Mouse (Mus musculus) spleen, adult 2 months (tissue): ENCODE data around the gene Pdzd3. TPM values are rescaled to one million over a fixed set of nuclear protein-coding genes. Genes with fewer than 3 reads are reported as not detected.

Source experiments
- DNase-seq, 2 experiments: peaks; one replicate each; pipeline versions ENCODE4 v3.0.0 to v3.0.0-alpha.2; 2012 to 2021; ENCODE audit warnings: low spot score in 2 of 2, low read depth in 1 of 2
- H3K27ac ChIP-seq: fragments of 200-500 bp; 2 replicates; pipeline ENCODE4 v1.5.1; 2012; ENCODE audit warnings: low read length, inconsistent platforms; ENCODE audit not compliant: insufficient read depth
- H3K27me3 ChIP-seq: fragments of 200-500 bp; 2 replicates; pipeline ENCODE4 v1.6.1; 2012; ENCODE audit warnings: mild to moderate bottlenecking, moderate library complexity, low read length, inconsistent platforms; ENCODE audit not compliant: control insufficient read depth, insufficient read depth
- H3K36me3 ChIP-seq: fragments of 200-500 bp; 2 replicates; pipeline ENCODE4 v1.6.1; 2012; ENCODE audit warnings: mild to moderate bottlenecking, low read length, inconsistent platforms; ENCODE audit not compliant: control insufficient read depth, insufficient read depth
- H3K4me1 ChIP-seq: fragments of 200-500 bp; 2 replicates; pipeline ENCODE4 v1.6.1; 2011; ENCODE audit warnings: inconsistent platforms; ENCODE audit not compliant: control insufficient read depth, insufficient read depth, insufficient read length
- H3K4me3 ChIP-seq: fragments of 200-500 bp; 2 replicates; pipeline ENCODE4 v1.5.1; 2011; ENCODE audit warnings: mild to moderate bottlenecking, inconsistent platforms; ENCODE audit not compliant: insufficient read depth, insufficient read length; ENCODE audit errors: extremely low read depth
- CTCF ChIP-seq: fragments of 200-500 bp; IDR thresholded peaks from 2 replicates; pipeline ENCODE4 v1.5.1; 2011; ENCODE audit warnings: mild to moderate bottlenecking, inconsistent platforms; ENCODE audit not compliant: insufficient read depth, insufficient read length, insufficient replicate concordance; ENCODE audit errors: extremely low read depth
- POLR2A ChIP-seq: fragments of 200-500 bp; IDR thresholded peaks from 2 replicates; pipeline ENCODE4 v1.6.1; 2011; ENCODE audit warnings: low read depth, low read length, inconsistent platforms
- WGBS: fragments of 180-500 bp; shearing (Covaris S2); methylation state at CpG from one replicate; pipeline ENCODE4 v1.1.7; 2018; 5-methylcytosine and 5-hydroxymethylcytosine counted together
- polyA plus RNA-seq: library from polyadenylated mRNA; depleted of rRNA; stranded (reverse); fragments of >200 nt; gene quantifications from 2 replicates; pipeline ENCODE4 v1.2.3, GENCODE M21; 2012; rRNA removed

Gene Pdzd3
- polyA plus RNA-seq, 1 experiment, result 0.07 TPM

- 93% methylated on average over 4 of the region's 4 CpGs for WGBS
- no peak overlapping the region for H3K27ac ChIP-seq
- no peaks in the 10 kb centered on the region for H3K36me3 ChIP-seq
- H3K4me3 ChIP-seq, result no peak overlapping the region
- peaks cover 2% of the 10 kb centered on the region; the same call in 1 of the 2 replicates for H3K4me1 ChIP-seq
- no peak for DNase-seq
- H3K27me3 ChIP-seq, result no peaks in the 10 kb centered on the region
- no peak for TF ChIP-seq POLR2A
- no peak for TF ChIP-seq CTCF
Observed at GRCm38 (mm10) chr9:44212406-44212805, 38.9 kb downstream of the Pdzd3 start.

GRCm38 (mm10) chr9:44209416-44209815, 41.9 kb downstream of the Pdzd3 start:
- no peak for DNase-seq
- TF ChIP-seq POLR2A (no peak), CTCF (no peak)

GRCm38 (mm10) chr9:44207840-44208239, 43.4 kb downstream of the Pdzd3 start:
- Histone ChIP-seq H3K4me1 (no peaks in the 10 kb centered on the region), H3K27me3 (no peaks in the 10 kb centered on the region), H3K36me3 (no peaks in the 10 kb centered on the region; the same call in 1 of the 2 replicates), H3K27ac (no peak overlapping the region), H3K4me3 (no peak overlapping the region)
- no peak for DNase-seq
- TF ChIP-seq CTCF (no peak), POLR2A (no peak)
- 92% methylated on average over 2 of the region's 2 CpGs for WGBS

More at GRCm38 (mm10) chr9:44209416-44209815, 41.9 kb downstream of the Pdzd3 start:
- Histone ChIP-seq H3K4me1 (peaks cover 2% of the 10 kb centered on the region; the same call in 1 of the 2 replicates), H3K27me3 (no peaks in the 10 kb centered on the region), H3K27ac (no peak overlapping the region), H3K4me3 (no peak overlapping the region), H3K36me3 (no peaks in the 10 kb centered on the region; the same call in 1 of the 2 replicates)
- WGBS, result 89% methylated on average over 4 of the region's 4 CpGs

GRCm38 (mm10) chr9:44200458-44200857, 50.8 kb downstream of the Pdzd3 start:
- WGBS, result 42% methylated on average over 3 of the region's 3 CpGs
- no peak for DNase-seq
- Histone ChIP-seq H3K36me3 (peaks cover 19% of the 10 kb centered on the region), H3K4me3 (no peak overlapping the region), H3K27me3 (no peaks in the 10 kb centered on the region), H3K4me1 (peaks cover 8% of the 10 kb centered on the region), H3K27ac (no peak overlapping the region)
- TF ChIP-seq POLR2A (no peak), CTCF (no peak)

- Histone ChIP-seq H3K4me3 (no peak overlapping the region), H3K27me3 (no peaks in the 10 kb centered on the region), H3K36me3 (peaks cover 19% of the 10 kb centered on the region), H3K4me1 (peaks cover 13% of the 10 kb centered on the region), H3K27ac (no peak overlapping the region)
- TF ChIP-seq CTCF, result no peak
- no peak for TF ChIP-seq POLR2A
- no peak for DNase-seq
Observed at GRCm38 (mm10) chr9:44199580-44199979, 51.7 kb downstream of the Pdzd3 start.

GRCm38 (mm10) chr9:44199166-44199565, 52.1 kb downstream of the Pdzd3 start:
- no peak for TF ChIP-seq POLR2A
- no peak for TF ChIP-seq CTCF
- Histone ChIP-seq H3K27me3 (no peaks in the 10 kb centered on the region), H3K4me3 (no peak overlapping the region), H3K36me3 (peaks cover 19% of the 10 kb centered on the region), H3K27ac (no peak overlapping the region), H3K4me1 (peaks cover 13% of the 10 kb centered on the region)
- WGBS, result 91% methylated on average over 3 of the region's 3 CpGs
- no peak for DNase-seq

Other genes starting within 250 kb of the Pdzd3 start
- 197 and 206 TPM in 2 replicates for gene Thy1, start 208.1 kb downstream of the Pdzd3 start, polyA plus RNA-seq
- gene Usp2, start 184.4 kb downstream of the Pdzd3 start, polyA plus RNA-seq, result 0.65 and 0.69 TPM in 2 replicates
- gene Mfrp, start 149.7 kb downstream of the Pdzd3 start, polyA plus RNA-seq, result 0.02 and 0.06 TPM in 2 replicates
- 6.7 and 8.2 TPM in 2 replicates for gene C1qtnf5, start 144.2 kb downstream of the Pdzd3 start, polyA plus RNA-seq
- 0.05 TPM in 1 of 2 replicates, not detected in the other for gene Gm49380, start 138.0 kb downstream of the Pdzd3 start, polyA plus RNA-seq
- 21.3 and 27.1 TPM in 2 replicates for gene Rnf26, start 138.0 kb downstream of the Pdzd3 start, polyA plus RNA-seq
- gene Mcam, start 117.0 kb downstream of the Pdzd3 start, polyA plus RNA-seq, result 12.7 and 13.9 TPM in 2 replicates
- 16.1 and 20.3 TPM in 2 replicates for gene Cbl, start 17.4 kb downstream of the Pdzd3 start, polyA plus RNA-seq
- gene Ccdc153, start 10.8 kb downstream of the Pdzd3 start, polyA plus RNA-seq, result not detected in 2 replicates
- gene Nlrx1, start 17.1 kb upstream of the Pdzd3 start, polyA plus RNA-seq, result 8.4 and 10.7 TPM in 2 replicates
- 12.3 and 22.3 TPM in 2 replicates for gene Abcg4, start 37.1 kb upstream of the Pdzd3 start, polyA plus RNA-seq
- 24.7 and 25.2 TPM in 2 replicates for gene Hinfp, start 54.2 kb upstream of the Pdzd3 start, polyA plus RNA-seq
- 28.0 and 38.5 TPM in 2 replicates for gene C2cd2l, start 68.8 kb upstream of the Pdzd3 start, polyA plus RNA-seq
- 24.0 and 25.2 TPM in 2 replicates for gene Dpagt1, start 74.5 kb upstream of the Pdzd3 start, polyA plus RNA-seq
- gene H2afx, start 83.2 kb upstream of the Pdzd3 start, polyA plus RNA-seq, result 117 and 258 TPM in 2 replicates
- 121 and 147 TPM in 2 replicates for gene Hmbs, start 92.8 kb upstream of the Pdzd3 start, polyA plus RNA-seq
- 23.7 and 25.6 TPM in 2 replicates for gene Vps11, start 110.2 kb upstream of the Pdzd3 start, polyA plus RNA-seq
- gene Hyou1, start 128.0 kb upstream of the Pdzd3 start, polyA plus RNA-seq, result 39.8 and 44.3 TPM in 2 replicates
- 24.5 and 25.4 TPM in 2 replicates for gene Slc37a4, start 145.4 kb upstream of the Pdzd3 start, polyA plus RNA-seq
- 137 and 144 TPM in 2 replicates for gene Rps25, start 155.7 kb upstream of the Pdzd3 start, polyA plus RNA-seq
- gene Trappc4, start 156.1 kb upstream of the Pdzd3 start, polyA plus RNA-seq, result 22.9 and 29.7 TPM in 2 replicates
- 18.1 and 26.0 TPM in 2 replicates for gene Ccdc84, start 167.1 kb upstream of the Pdzd3 start, polyA plus RNA-seq
- 0.09 and 0.15 TPM in 2 replicates for gene Foxr1, start 189.7 kb upstream of the Pdzd3 start, polyA plus RNA-seq
- not detected in 2 replicates for gene Upk2, start 203.5 kb upstream of the Pdzd3 start, polyA plus RNA-seq
- 42.2 and 50.3 TPM in 2 replicates for gene Bcl9l, start 231.4 kb upstream of the Pdzd3 start, polyA plus RNA-seq